Mouse (Mus musculus): Measurements from ENCODE around the gene Ang. TPM values are rescaled to one million over a fixed set of nuclear protein-coding genes. Genes with fewer than 3 reads are reported as not detected.
A peak's percentile ranks its signal among the peaks of the same experiment; 100 is the strongest.

Gene Ang
- polyA plus RNA-seq, 1 experiment, result 3.5 TPM

DNA sequence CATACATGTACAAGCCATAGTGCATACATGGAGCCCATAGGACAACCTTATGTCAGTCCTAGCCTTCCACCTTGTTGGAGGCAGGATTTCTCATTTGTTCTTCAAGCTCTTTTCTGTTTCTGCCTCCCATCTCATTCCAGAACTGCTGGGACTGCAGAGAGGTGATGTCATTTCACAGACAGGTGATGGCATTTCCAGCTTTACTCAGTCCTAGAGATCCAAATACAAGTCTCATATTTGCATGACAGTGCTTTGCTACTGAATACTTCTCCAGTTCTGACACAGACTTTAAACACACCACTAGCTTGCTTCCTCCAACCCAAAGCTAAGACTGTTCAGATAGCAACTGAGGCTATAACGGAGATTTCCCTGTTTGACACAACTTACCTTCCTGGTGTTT lies 11.8 kb upstream of the Ang start:
- WGBS, result 93% methylated on average over 1 of the region's 1 CpGs
- no peaks in the 10 kb centered on the region for H3K36me3 ChIP-seq (ENCODE audit: control insufficient read depth, insufficient read depth, low read length)
- no peak for DNase-seq (ENCODE audit: low read depth in 1 of 2, low spot score in 2 of 2)
- TF ChIP-seq POLR2A (IDR thresholded peaks at IDR 0.05; ENCODE audit: low read depth, low read length), result no peak
- no peak for TF ChIP-seq CTCF (IDR thresholded peaks at IDR 0.05; ENCODE audit: extremely low read depth, insufficient read depth, insufficient read length, insufficient replicate concordance)
- no peak overlapping the region for H3K27ac ChIP-seq (ENCODE audit: insufficient read depth, low read length)
- no peak overlapping the region for H3K4me3 ChIP-seq (ENCODE audit: extremely low read depth, insufficient read depth, insufficient read length)
- no peaks in the 10 kb centered on the region for H3K4me1 ChIP-seq (ENCODE audit: control insufficient read depth, insufficient read depth, insufficient read length)
- H3K27me3 ChIP-seq (ENCODE audit: control insufficient read depth, insufficient read depth, low read length), result no peaks in the 10 kb centered on the region

DNA sequence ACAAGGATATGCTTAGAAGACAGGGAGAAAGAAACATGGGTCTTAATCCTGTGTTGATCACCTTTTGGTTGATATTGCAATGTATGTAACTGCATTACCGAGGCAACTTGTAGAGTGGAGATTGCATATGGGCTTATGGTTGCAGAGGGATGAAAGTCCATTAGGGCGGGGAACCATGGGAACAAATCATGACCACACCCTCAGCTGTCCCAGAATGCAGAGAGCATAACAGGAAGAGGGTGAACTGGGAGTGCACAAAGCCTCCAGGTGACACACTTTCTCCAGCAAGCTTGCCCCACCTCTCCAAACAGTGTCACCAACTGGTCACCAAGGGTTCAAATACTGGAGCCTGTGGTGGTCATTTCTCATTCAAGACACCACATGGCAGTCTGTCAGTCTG lies 9.9 kb upstream of the Ang start:
- DNase-seq (ENCODE audit: low read depth in 1 of 2, low spot score in 2 of 2), result no peak
- 82% methylated on average over 2 of the region's 2 CpGs for WGBS
- Histone ChIP-seq H3K27ac (ENCODE audit: insufficient read depth, low read length) (no peak overlapping the region), H3K4me1 (ENCODE audit: control insufficient read depth, insufficient read depth, insufficient read length) (no peaks in the 10 kb centered on the region), H3K36me3 (ENCODE audit: control insufficient read depth, insufficient read depth, low read length) (no peaks in the 10 kb centered on the region), H3K4me3 (ENCODE audit: extremely low read depth, insufficient read depth, insufficient read length) (no peak overlapping the region), H3K27me3 (ENCODE audit: control insufficient read depth, insufficient read depth, low read length) (no peaks in the 10 kb centered on the region)
- TF ChIP-seq POLR2A (IDR thresholded peaks at IDR 0.05; ENCODE audit: low read depth, low read length), result no peak
- no peak for TF ChIP-seq CTCF (IDR thresholded peaks at IDR 0.05; ENCODE audit: extremely low read depth, insufficient read depth, insufficient read length, insufficient replicate concordance)

DNA sequence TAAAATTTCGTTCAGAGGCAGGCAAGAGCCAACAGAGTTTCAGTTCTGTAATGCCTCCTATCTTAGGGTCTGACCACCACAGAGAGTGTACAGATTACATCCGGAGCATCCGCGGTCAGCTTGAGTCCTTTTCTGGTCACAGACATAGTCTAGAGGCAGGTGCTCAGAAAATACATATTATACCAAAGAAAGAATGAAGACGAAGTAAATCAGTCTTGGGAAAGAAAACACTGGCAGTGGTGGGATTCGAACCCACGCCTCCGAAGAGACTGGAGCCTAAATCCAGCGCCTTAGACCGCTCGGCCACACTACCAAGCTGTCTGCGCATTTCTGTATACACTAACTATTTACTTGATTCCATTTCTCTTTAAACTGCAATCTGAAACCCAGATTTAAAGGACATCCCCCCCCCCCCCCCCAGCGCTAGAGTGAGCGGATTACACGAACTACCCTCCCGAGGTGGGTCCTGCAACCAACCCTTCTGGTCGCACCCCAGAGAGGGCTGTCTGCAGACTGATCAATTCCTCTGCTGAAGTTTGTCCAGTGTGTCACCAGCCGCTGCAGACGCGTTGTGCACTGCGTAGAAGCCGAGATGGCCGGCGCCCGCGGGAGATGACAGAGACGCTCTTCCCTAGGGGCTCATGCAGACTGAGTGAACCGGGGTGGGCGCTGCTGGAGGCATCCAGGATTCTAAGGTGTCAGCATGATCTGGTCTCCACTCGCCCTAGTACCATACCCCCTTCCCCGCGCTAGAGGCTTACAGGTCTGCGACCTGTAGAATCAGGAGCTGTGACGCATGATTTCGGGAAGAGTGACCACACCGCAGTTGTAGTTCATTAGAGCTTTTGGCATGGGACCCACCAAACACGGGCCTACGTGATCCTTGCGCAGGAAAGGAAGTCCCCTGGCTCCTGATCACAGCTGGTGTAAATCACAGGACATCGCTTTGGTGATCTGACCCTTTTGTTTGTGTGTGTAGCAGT lies 8.1 kb upstream of the Ang start:
- TF ChIP-seq POLR2A (IDR thresholded peaks at IDR 0.05; ENCODE audit: low read depth, low read length) (no peak), CTCF (IDR thresholded peaks at IDR 0.05; ENCODE audit: extremely low read depth, insufficient read depth, insufficient read length, insufficient replicate concordance) (no peak)
- H3K36me3 ChIP-seq (ENCODE audit: control insufficient read depth, insufficient read depth, low read length), result no peaks in the 10 kb centered on the region
- 2% methylated on average over 40 of the region's 40 CpGs for WGBS
- H3K4me3 ChIP-seq (ENCODE audit: extremely low read depth, insufficient read depth, insufficient read length), result peak overlapping the region; percentile 65
- H3K4me1 ChIP-seq (ENCODE audit: control insufficient read depth, insufficient read depth, insufficient read length), result no peaks in the 10 kb centered on the region
- H3K27me3 ChIP-seq (ENCODE audit: control insufficient read depth, insufficient read depth, low read length), result no peaks in the 10 kb centered on the region
- DNase-seq (ENCODE audit: low read depth in 1 of 2, low spot score in 2 of 2), result peak; percentile 45 to 56
- peak overlapping the region; percentile 6; the same call in 1 of the 2 replicates for H3K27ac ChIP-seq (ENCODE audit: insufficient read depth, low read length)

DNA sequence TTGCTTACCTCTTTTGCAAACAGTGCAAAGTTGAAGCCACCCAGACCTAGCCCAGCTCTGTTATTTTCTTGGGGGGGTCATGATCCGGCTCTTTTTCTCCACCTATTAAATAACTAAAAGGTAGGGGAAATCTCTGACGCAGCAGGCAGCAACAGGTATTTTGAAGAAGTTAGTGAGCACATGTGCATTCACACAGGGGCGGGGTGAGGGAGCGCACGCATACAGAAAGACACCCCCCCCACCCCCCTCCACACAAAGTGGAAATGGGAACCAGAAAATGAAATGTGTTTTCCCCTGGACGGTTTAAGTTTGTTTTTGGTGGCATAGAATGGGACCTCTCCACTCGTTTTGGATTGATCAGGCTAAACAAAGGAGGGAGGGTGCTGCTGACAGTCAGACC lies 7.1 kb upstream of the Ang start:
- 15% methylated on average over 7 of the region's 7 CpGs for WGBS
- H3K27me3 ChIP-seq (ENCODE audit: control insufficient read depth, insufficient read depth, low read length), result no peaks in the 10 kb centered on the region
- H3K27ac ChIP-seq (ENCODE audit: insufficient read depth, low read length), result no peak overlapping the region
- no peaks in the 10 kb centered on the region for H3K4me1 ChIP-seq (ENCODE audit: control insufficient read depth, insufficient read depth, insufficient read length)
- DNase-seq (ENCODE audit: low read depth in 1 of 2, low spot score in 2 of 2), result no peak
- peak overlapping the region; percentile 15; the same call in 1 of the 2 replicates for H3K4me3 ChIP-seq (ENCODE audit: extremely low read depth, insufficient read depth, insufficient read length)
- no peak for TF ChIP-seq POLR2A (IDR thresholded peaks at IDR 0.05; ENCODE audit: low read depth, low read length)
- no peak for TF ChIP-seq CTCF (IDR thresholded peaks at IDR 0.05; ENCODE audit: extremely low read depth, insufficient read depth, insufficient read length, insufficient replicate concordance)
- H3K36me3 ChIP-seq (ENCODE audit: control insufficient read depth, insufficient read depth, low read length), result no peaks in the 10 kb centered on the region

DNA sequence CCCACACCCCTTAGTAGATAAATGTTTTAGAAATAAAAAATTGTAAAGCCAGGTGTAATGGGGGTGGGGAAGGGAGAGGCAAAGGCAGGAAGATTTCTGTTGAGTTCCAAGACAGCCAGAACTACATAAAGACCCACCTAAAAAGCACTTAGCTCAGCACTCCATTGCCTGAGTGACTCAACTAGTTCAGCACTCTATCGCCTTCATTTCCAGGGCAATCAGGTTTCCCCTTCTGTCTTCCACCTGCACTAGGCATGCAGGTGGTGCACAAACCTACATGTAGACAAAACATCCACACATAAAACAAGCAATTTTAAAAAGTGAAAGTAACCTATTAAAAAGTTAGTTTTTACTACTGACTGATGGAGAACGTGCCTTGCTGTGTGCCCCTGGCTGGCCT lies 5.9 kb upstream of the Ang start:
- no peak overlapping the region for H3K4me3 ChIP-seq (ENCODE audit: extremely low read depth, insufficient read depth, insufficient read length)
- no peaks in the 10 kb centered on the region for H3K4me1 ChIP-seq (ENCODE audit: control insufficient read depth, insufficient read depth, insufficient read length)
- DNase-seq (ENCODE audit: low read depth in 1 of 2, low spot score in 2 of 2), result no peak
- WGBS, result 83% methylated on average over 2 of the region's 2 CpGs
- TF ChIP-seq POLR2A (IDR thresholded peaks at IDR 0.05; ENCODE audit: low read depth, low read length) (no peak), CTCF (IDR thresholded peaks at IDR 0.05; ENCODE audit: extremely low read depth, insufficient read depth, insufficient read length, insufficient replicate concordance) (no peak)
- no peaks in the 10 kb centered on the region for H3K36me3 ChIP-seq (ENCODE audit: control insufficient read depth, insufficient read depth, low read length)
- H3K27me3 ChIP-seq (ENCODE audit: control insufficient read depth, insufficient read depth, low read length), result no peaks in the 10 kb centered on the region
- H3K27ac ChIP-seq (ENCODE audit: insufficient read depth, low read length), result no peak overlapping the region

DNA sequence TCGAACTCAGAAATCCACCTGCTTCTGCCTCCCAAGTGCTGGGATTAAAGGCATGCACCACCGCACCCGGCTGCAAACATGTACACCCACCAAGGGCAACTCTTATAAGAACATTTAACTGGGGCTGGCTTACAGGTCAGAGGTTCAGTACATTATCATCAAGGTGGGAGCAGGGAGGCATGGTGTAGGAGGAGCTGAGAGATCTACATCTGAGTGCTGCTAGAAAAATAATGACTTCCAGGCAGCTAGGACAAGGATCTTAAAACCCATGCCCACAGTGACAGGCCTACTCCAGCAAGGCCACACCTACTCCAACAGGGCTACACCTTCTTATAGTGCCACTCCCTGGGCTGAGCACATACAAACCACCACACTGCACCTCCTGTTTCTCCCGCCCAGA lies 5.0 kb upstream of the Ang start:
- WGBS, result 87% methylated on average over 4 of the region's 4 CpGs
- no peak for DNase-seq (ENCODE audit: low read depth in 1 of 2, low spot score in 2 of 2)

DNA sequence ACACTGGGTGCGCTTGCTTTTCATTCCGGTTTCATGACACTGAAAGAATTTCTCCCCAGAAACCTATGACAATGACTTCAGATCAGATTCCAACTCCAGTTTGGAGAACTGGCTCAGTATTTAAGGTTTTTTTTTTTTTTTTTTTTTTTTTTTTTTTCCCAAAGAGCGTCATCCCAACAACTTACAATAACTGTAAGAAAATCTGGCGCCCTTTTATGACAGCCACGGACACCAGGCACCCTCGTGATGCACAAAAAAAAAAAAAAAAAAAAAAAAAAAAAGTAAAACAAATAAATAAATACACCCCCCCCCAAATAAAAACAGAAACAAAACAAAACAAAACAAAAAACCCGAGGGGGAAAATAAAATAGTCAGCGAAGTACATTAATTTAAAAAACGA lies 3.2 kb upstream of the Ang start:
- Histone ChIP-seq H3K4me1 (ENCODE audit: control insufficient read depth, insufficient read depth, insufficient read length) (no peaks in the 10 kb centered on the region), H3K27ac (ENCODE audit: insufficient read depth, low read length) (no peak overlapping the region), H3K36me3 (ENCODE audit: control insufficient read depth, insufficient read depth, low read length) (no peaks in the 10 kb centered on the region), H3K27me3 (ENCODE audit: control insufficient read depth, insufficient read depth, low read length) (no peaks in the 10 kb centered on the region), H3K4me3 (ENCODE audit: extremely low read depth, insufficient read depth, insufficient read length) (no peak overlapping the region)
- DNase-seq (ENCODE audit: low read depth in 1 of 2, low spot score in 2 of 2), result no peak
- 47% methylated on average over 9 of the region's 9 CpGs for WGBS
- TF ChIP-seq CTCF (IDR thresholded peaks at IDR 0.05; ENCODE audit: extremely low read depth, insufficient read depth, insufficient read length, insufficient replicate concordance), result no peak
- no peak for TF ChIP-seq POLR2A (IDR thresholded peaks at IDR 0.05; ENCODE audit: low read depth, low read length)

More for the DNA sequence above, 5.0 kb upstream of the Ang start:
- no peak overlapping the region for H3K27ac ChIP-seq (ENCODE audit: insufficient read depth, low read length)
- H3K4me3 ChIP-seq (ENCODE audit: extremely low read depth, insufficient read depth, insufficient read length), result no peak overlapping the region
- TF ChIP-seq POLR2A (IDR thresholded peaks at IDR 0.05; ENCODE audit: low read depth, low read length), result no peak
- no peak for TF ChIP-seq CTCF (IDR thresholded peaks at IDR 0.05; ENCODE audit: extremely low read depth, insufficient read depth, insufficient read length, insufficient replicate concordance)
- H3K4me1 ChIP-seq (ENCODE audit: control insufficient read depth, insufficient read depth, insufficient read length), result no peaks in the 10 kb centered on the region
- no peaks in the 10 kb centered on the region for H3K27me3 ChIP-seq (ENCODE audit: control insufficient read depth, insufficient read depth, low read length)
- H3K36me3 ChIP-seq (ENCODE audit: control insufficient read depth, insufficient read depth, low read length), result no peaks in the 10 kb centered on the region

Measured in spleen, adult 2 months (tissue).